Mouse (Mus musculus): ENCODE results near the gene March1.
"Not testable (repeated sequence)": the region's sequence is repeated elsewhere in the genome, so short reads cannot be mapped to it uniquely, and the experiment has no call there.

Gene March1

GRCm38 (mm10) chr8:66417591-66417990 lies 799.9 kb downstream of the March1 start:
- not testable (repeated sequence) for DNase-seq

DNA sequence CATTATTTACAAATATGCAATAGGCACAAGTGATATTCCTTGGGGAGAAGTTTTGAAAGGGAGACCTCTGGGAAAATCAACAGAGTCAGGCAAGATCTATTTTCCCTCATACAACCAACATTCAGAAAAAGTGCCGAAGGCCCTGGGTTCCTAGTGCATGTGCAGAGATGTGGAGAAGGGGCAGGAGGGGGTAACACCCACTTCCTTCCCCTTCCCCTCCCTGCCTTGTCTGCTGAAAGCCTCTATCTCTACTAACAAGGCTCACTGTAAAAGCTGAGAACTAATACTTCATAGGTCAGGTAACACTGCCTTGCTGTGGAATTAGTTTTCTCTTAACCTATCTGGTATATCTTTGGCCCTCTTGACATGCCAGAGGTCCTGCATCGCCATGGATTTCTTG lies 812.9 kb downstream of the March1 start:
- DNase-seq, result no peak

- no peak for DNase-seq
These were observed 815.9 kb downstream of the March1 start for GRCm38 (mm10) chr8:66433577-66433976.

GRCm38 (mm10) chr8:66436804-66437203 lies 819.1 kb downstream of the March1 start:
- no peak for DNase-seq

GRCm38 (mm10) chr8:66437929-66438328 lies 820.2 kb downstream of the March1 start:
- DNase-seq, result no peak

DNA sequence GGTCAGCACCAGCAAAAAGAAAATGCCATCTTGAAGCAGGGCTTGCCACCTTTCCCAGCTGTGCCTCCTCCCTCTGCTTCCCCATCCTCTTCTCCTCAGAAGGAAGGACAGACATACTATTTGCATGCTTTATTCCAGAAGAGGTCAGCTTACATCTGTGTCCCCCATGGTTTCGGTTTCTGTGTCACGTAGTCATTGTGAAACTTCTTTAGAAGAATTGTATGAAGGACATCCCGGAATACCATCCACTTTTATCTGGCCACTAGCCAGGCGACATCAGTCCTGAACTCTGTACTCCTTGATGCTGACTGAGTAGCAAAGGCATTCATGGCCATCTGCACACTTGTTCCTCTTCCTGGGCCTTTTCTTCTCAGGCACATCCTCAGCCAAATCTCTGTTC lies 820.8 kb downstream of the March1 start:
- no peak for DNase-seq

GRCm38 (mm10) chr8:66441123-66441522 lies 823.4 kb downstream of the March1 start:
- DNase-seq, result no peak

- DNase-seq, result no peak
These were observed 825.1 kb downstream of the March1 start for GRCm38 (mm10) chr8:66442778-66443177.

- DNase-seq, result no peak
These were observed 826.4 kb downstream of the March1 start for GRCm38 (mm10) chr8:66444141-66444540.

DNA sequence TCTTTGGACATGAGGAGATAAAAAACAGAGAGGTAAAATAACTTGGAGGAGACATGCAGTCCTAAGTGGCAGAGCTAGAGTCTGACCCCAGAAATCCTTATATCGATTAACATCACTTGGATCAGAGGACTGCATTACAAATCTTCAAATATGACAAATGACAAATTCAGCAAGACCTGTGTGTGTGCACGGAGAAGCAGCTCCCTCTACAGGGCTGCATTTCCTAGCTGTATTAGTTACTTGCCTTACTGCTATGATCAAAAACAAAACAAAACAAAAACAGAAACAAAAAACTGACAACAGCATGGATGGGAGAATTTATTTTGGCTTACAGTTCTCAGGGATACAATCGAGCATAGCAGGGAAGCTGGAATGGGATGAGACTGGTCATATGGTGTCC lies 827.7 kb downstream of the March1 start:
- no peak for DNase-seq

- DNase-seq, result no peak
These were observed 833.0 kb downstream of the March1 start for GRCm38 (mm10) chr8:66450691-66451090.

GRCm38 (mm10) chr8:66457057-66457456 lies 839.4 kb downstream of the March1 start:
- no peak for DNase-seq

GRCm38 (mm10) chr8:66469821-66470220 lies 852.1 kb downstream of the March1 start:
- DNase-seq, result no peak

GRCm38 (mm10) chr8:66476880-66477279 lies 859.2 kb downstream of the March1 start:
- DNase-seq, result no peak

DNA sequence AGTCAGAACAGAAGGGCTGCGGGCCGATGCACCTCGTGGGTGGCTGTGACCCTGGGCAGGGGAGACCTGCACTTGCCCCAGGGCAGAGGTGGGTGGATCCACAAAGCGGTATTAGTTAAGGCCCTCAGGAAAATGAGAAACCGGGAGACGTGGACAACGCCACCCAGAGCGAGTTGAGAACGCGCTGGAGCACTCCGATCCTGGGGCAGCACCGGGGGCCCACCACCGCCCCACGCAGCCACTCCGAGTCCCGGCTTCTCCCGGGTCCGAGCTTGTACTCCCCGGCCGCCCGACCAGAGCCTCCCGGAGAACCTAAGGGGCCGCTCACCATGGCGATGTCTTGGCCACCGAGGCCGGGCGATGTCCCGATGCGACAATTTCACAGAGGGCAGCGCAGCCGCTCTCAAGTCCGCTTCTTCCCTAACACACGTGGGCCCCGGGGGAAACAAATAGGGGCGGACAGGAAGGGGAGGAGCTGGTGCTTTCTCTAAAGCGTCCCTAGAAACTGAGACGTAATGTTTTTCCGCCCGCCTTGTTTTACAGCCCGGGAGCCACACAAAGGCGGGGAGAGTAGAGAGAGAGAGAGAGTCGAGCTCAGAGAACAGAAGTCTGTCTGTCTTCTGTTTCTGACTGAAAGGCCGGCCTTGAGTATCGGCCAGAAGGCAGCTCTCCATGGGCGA lies 868.5 kb downstream of the March1 start, which contains the start of gene Tma16:
Tma16 (minus strand) TSS at position 447 of the 680 bp plus-strand sequence.
- DNase-seq, result peak; percentile 32 to 51

GRCm38 (mm10) chr8:66488556-66488955 lies 870.9 kb downstream of the March1 start:
- DNase-seq, result no peak

DNA sequence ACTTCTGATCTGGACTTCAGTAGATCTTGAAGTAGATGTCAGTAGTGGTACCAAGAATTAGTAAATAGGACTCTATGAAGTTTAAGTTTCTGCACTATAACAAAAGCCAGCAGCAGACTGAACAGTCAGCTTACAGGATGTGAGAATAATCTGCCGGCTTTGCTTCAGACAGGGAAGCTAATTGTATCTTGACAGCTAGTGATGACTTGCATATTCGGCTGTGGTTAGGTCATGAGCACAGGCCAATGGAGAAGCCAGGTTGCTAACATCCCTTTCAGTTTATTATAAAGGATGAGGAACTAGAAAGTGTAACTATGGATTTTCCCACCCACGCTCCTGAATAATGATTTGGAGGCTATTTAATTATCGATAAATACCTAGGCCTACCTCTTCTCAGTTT lies 872.9 kb downstream of the March1 start:
- DNase-seq, result no peak

DNA sequence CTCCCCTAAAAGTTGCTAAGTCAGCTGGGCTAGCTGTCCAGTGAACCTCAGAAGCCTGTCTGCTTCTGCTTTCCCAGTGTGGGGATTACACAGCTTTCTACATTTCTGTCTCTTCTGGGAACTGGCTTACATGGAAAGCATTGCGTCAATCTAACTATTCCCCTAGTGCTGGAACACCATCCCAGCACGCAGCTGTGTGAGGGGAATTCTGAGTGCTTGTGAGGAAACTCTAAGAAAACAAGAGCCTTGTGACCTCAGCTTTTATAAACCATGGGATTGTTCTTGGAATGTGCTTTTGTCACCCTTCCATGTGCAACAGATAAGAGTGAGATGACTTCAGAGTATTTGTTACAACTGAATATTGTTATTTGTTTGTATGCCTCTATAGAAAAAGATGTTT lies 876.8 kb downstream of the March1 start:
- no peak for DNase-seq

GRCm38 (mm10) chr8:66495726-66496125 lies 878.0 kb downstream of the March1 start:
- peak; percentile 14 for DNase-seq

GRCm38 (mm10) chr8:66496998-66497577 lies 879.4 kb downstream of the March1 start:
- DNase-seq, result no peak

- DNase-seq, result no peak
These were observed 885.7 kb downstream of the March1 start for GRCm38 (mm10) chr8:66503381-66503780.

DNA sequence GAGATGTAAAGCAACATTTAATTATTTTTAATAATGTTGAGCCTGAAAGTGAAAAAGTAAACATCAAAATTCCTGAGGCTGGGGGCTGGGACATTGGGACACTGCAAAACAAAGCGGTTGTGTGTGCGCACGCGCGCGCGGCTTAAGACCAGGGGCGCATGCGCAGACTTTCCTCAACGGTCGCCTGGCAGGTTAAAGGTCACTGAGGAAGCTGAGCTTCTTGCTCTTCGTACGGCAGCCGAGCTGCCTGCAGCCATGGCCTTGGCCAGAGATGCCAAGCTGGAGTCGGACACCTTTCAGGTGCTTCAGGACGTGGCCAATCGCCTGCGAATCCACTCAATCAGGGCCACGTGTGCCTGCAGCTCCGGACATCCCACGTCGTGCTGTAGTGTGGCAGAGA lies 893.8 kb downstream of the March1 start, which contains the start of gene Tktl2:
Tktl2 (plus strand) TSS at position 220 of the 400 bp plus-strand sequence.
- no peak for DNase-seq

DNA sequence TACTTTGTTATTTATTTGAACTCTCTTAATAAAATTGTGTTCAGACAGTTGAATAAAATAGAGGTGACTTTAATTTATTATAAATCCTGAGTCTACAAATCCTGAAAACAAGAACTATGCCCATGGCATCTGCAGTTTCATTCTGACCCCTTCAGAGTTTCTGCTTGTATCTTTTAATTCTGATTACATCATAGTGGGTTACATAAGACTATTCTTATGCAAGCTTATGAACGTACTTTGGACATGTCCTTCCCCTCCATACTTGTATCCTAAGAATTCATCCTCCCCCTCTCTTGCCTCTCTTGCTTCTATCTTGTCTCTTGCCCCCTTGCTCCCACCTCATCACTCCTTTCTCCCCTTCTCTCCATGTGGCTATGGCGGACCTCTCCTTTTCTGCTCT lies 901.4 kb downstream of the March1 start:
- DNase-seq, result no peak

DNA sequence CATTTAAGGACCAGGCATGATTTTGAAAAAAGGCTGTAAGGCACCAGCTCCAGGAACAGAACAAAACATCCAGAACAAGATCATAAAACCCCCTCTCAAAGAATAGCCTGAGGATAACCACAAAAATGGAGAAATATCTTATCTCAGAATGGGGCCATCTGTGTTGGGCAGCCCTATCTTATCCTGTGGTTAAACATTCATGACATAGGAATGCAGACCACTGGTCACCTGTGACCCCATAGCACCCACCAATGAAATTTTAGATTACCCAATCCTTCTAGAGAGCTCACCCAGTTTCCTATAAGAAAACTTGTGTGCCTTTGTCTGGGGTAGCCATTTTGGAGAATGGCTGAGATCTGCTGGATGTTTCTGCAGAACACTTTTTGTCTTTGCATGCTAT lies 902.9 kb downstream of the March1 start:
- no peak for DNase-seq

All from thymus, adult 18-20 months (tissue).